8 mouse cellular contexts compared by ENCODE assay signal in genomic region chr8:70862824-70863641, GRCm38 (mm10). TPM values are rescaled to one million over a fixed set of nuclear protein-coding genes. Genes with fewer than 3 reads are reported as not detected.
DNase-seq lines count a peak whose midpoint lies in the region; ATAC-seq and TF ChIP-seq lines count a peak whose summit lies in the region.

TSS of gene Kcnn1 (minus strand) at chr8:70863258.

- WGBS in kidney, embryonic 15.5 days: under 1% methylated on average over 55 of the region's 55 CpGs
- under 1% methylated on average over 55 of the region's 55 CpGs for WGBS in forebrain, embryonic 16.5 days
- under 1% methylated on average over 55 of the region's 55 CpGs for WGBS in intestine, embryonic 16.5 days
- under 1% methylated on average over 53 of the region's 55 CpGs for WGBS in midbrain, embryonic 12.5 days

- no peak for DNase-seq in kidney, adult 9 months
- DNase-seq in MEL (ENCODE audit: low read depth, low spot score): no peak
- no peak for DNase-seq in adrenal gland, adult 8-10 months
- DNase-seq in spleen, adult 12 weeks (ENCODE audit: low spot score): no peak

- H3K36me3 ChIP-seq in kidney, embryonic 15.5 days: peaks cover 7% of the 10 kb centered on the region; the same call in 1 of the 2 replicates
- peaks cover 0 to 2% of the 10 kb centered on the region in 2 experiments; a peak in 1 of 4 replicates for H3K36me3 ChIP-seq in MEL (ENCODE audit: control insufficient read depth in 1 of 2, insufficient read depth in 2 of 2, low read length in 2 of 2)
- 0 out of 2 replicates have a peak, but pooled peaks cover 4% of the 10 kb centered on the region for H3K36me3 ChIP-seq in forebrain, embryonic 16.5 days (ENCODE audit: control insufficient read depth, insufficient read depth)
- H3K36me3 ChIP-seq in intestine, embryonic 16.5 days (ENCODE audit: control insufficient read depth, insufficient read depth, low read length): no peaks in the 10 kb centered on the region
- peaks cover 5% of the 10 kb centered on the region for H3K36me3 ChIP-seq in midbrain, embryonic 12.5 days

- peaks cover 38% of the 10 kb centered on the region for H3K27me3 ChIP-seq in kidney, embryonic 15.5 days
- H3K27me3 ChIP-seq in MEL (ENCODE audit: control insufficient read depth in 1 of 2, insufficient read depth in 2 of 2, low read length in 2 of 2): no peaks in the 10 kb centered on the region
- H3K27me3 ChIP-seq in forebrain, embryonic 16.5 days (replicated peaks; ENCODE audit: control insufficient read depth, insufficient read depth, low read length): no peaks in the 10 kb centered on the region; the same call in 1 of the 2 replicates
- peaks cover 24% of the 10 kb centered on the region for H3K27me3 ChIP-seq in intestine, embryonic 16.5 days (replicated peaks; ENCODE audit: control insufficient read depth, insufficient read depth, low read length)
- H3K27me3 ChIP-seq in midbrain, embryonic 12.5 days: peaks cover 23% of the 10 kb centered on the region

- no peak within 1 kb of the TSS for H3K27ac ChIP-seq in kidney, embryonic 15.5 days
- peak within 1 kb of the TSS; percentile 18; the same call in 1 of the 2 replicates for H3K27ac ChIP-seq in MEL (ENCODE audit: control insufficient read depth, low read depth, low read length)
- peak within 1 kb of the TSS; percentile 96 for H3K27ac ChIP-seq in forebrain, embryonic 16.5 days (ENCODE audit: low read length)
- H3K27ac ChIP-seq in intestine, embryonic 16.5 days (ENCODE audit: low read length): no peak within 1 kb of the TSS
- H3K27ac ChIP-seq in midbrain, embryonic 12.5 days (replicated peaks): peak within 1 kb of the TSS; percentile 97

- ATAC-seq in kidney, embryonic 15.5 days (replicated peaks; ENCODE audit: low FRiP score): no peak
- no peak for ATAC-seq in forebrain, embryonic 16.5 days
- no peak for ATAC-seq in intestine, embryonic 16.5 days
- ATAC-seq in midbrain, embryonic 12.5 days (ENCODE audit: low FRiP score, low read depth): no peak

- peaks cover 61% of the 10 kb centered on the region for H3K4me1 ChIP-seq in kidney, embryonic 15.5 days
- peaks cover 0 to 5% of the 10 kb centered on the region in 2 experiments; a peak in 1 of 4 replicates for H3K4me1 ChIP-seq in MEL (ENCODE audit: control insufficient read depth in 1 of 2, insufficient read depth in 2 of 2, low read length in 2 of 2)
- H3K4me1 ChIP-seq in forebrain, embryonic 16.5 days (replicated peaks; ENCODE audit: control insufficient read depth, insufficient read depth, low read length): peaks cover 40% of the 10 kb centered on the region
- peaks cover 32% of the 10 kb centered on the region for H3K4me1 ChIP-seq in intestine, embryonic 16.5 days (ENCODE audit: control insufficient read depth, insufficient read depth, low read length)
- H3K4me1 ChIP-seq in midbrain, embryonic 12.5 days: peaks cover 72% of the 10 kb centered on the region

- no peaks in the 10 kb centered on the region for H3K9me3 ChIP-seq in kidney, embryonic 15.5 days (replicated peaks)
- no peaks in the 10 kb centered on the region for H3K9me3 ChIP-seq in MEL (replicated peaks; ENCODE audit: insufficient read depth, low read length)
- no peaks in the 10 kb centered on the region for H3K9me3 ChIP-seq in forebrain, embryonic 16.5 days (ENCODE audit: control insufficient read depth, low read length)
- H3K9me3 ChIP-seq in intestine, embryonic 16.5 days (ENCODE audit: control insufficient read depth, low read length): no peaks in the 10 kb centered on the region
- no peaks in the 10 kb centered on the region for H3K9me3 ChIP-seq in midbrain, embryonic 12.5 days

- peak within 1 kb of the TSS; percentile 46 for H3K9ac ChIP-seq in kidney, embryonic 15.5 days
- H3K9ac ChIP-seq in MEL (ENCODE audit: control insufficient read depth, low read depth, low read length, poor library complexity, severe bottlenecking): peak within 1 kb of the TSS; percentile 69
- H3K9ac ChIP-seq in forebrain, embryonic 16.5 days (replicated peaks; ENCODE audit: low read depth, low read length): peak within 1 kb of the TSS; percentile 76
- H3K9ac ChIP-seq in intestine, embryonic 16.5 days (ENCODE audit: low read depth, low read length): peak within 1 kb of the TSS; percentile 59
- peak within 1 kb of the TSS; percentile 79 for H3K9ac ChIP-seq in midbrain, embryonic 12.5 days (replicated peaks)

- no peak for TF ChIP-seq RAD21 in MEL (IDR thresholded peaks at IDR 0.05; ENCODE audit: low read depth, low read length)

- no peak for TF ChIP-seq CTCF in MEL (IDR thresholded peaks at IDR 0.05 in 2 of 3, conservative IDR thresholded peaks at IDR 0.05 in 1 of 3; ENCODE audit: control insufficient read depth in 1 of 3, insufficient read depth in 1 of 3, low read depth in 2 of 3, low read length in 3 of 3, poor library complexity in 1 of 3, severe bottlenecking in 1 of 3)

- no peak for TF ChIP-seq EP300 in MEL (IDR thresholded peaks at IDR 0.05; ENCODE audit: low read depth in 1 of 2, low read length in 2 of 2)

- peak within 1 kb of the TSS; percentile 63 for H3K4me3 ChIP-seq in kidney, embryonic 15.5 days (replicated peaks)
- H3K4me3 ChIP-seq in MEL (ENCODE audit: control insufficient read depth in 1 of 2, insufficient read depth in 1 of 2, low read depth in 2 of 2, low read length in 2 of 2): peak within 1 kb of the TSS; percentile 55 to 57
- H3K4me3 ChIP-seq in forebrain, embryonic 16.5 days (replicated peaks; ENCODE audit: low read length): peak within 1 kb of the TSS; percentile 59
- peak within 1 kb of the TSS; percentile 46 for H3K4me3 ChIP-seq in intestine, embryonic 16.5 days (ENCODE audit: low read length)
- peak within 1 kb of the TSS; percentile 58 for H3K4me3 ChIP-seq in midbrain, embryonic 12.5 days

- no peaks in the 10 kb centered on the region; the same call in 1 of the 2 replicates for H3K79me2 ChIP-seq in MEL (ENCODE audit: control insufficient read depth, insufficient read depth, low read length, poor library complexity)

- no peak for TF ChIP-seq POLR2A in MEL (IDR thresholded peaks at IDR 0.05; ENCODE audit: control insufficient read depth in 1 of 2, insufficient read depth in 1 of 2, low read depth in 1 of 2, low read length in 2 of 2, poor library complexity in 1 of 2)

- peak within 1 kb of the TSS; percentile 90 for H3K4me2 ChIP-seq in kidney, embryonic 15.5 days
- H3K4me2 ChIP-seq in forebrain, embryonic 16.5 days (ENCODE audit: low read length): peak within 1 kb of the TSS; percentile 96
- H3K4me2 ChIP-seq in intestine, embryonic 16.5 days (ENCODE audit: low read depth, low read length): peak within 1 kb of the TSS; percentile 81
- peak within 1 kb of the TSS; percentile 80 for H3K4me2 ChIP-seq in midbrain, embryonic 12.5 days (replicated peaks)

TF ChIP-seq in MEL, 35 proteins besides CTCF, POLR2A, EP300 and RAD21:
- TF ChIP-seq KAT2A (conservative IDR thresholded peaks at IDR 0.05; ENCODE audit: low read depth, low read length) (no peak), GATA1 (IDR thresholded peaks at IDR 0.05; ENCODE audit: low read depth, low read length) (no peak), ELF1 (IDR thresholded peaks at IDR 0.05; ENCODE audit: low read depth, low read length) (no peak), ZKSCAN1 (IDR thresholded peaks at IDR 0.05; ENCODE audit: low read depth, low read length) (no peak), MXI1 (IDR thresholded peaks at IDR 0.05; ENCODE audit: low read depth, low read length) (no peak), HCFC1 (IDR thresholded peaks at IDR 0.05; ENCODE audit: low read depth, low read length) (no peak), SIN3A (IDR thresholded peaks at IDR 0.05; ENCODE audit: low read length) (no peak), USF2 (IDR thresholded peaks at IDR 0.05; ENCODE audit: borderline replicate concordance in 1 of 2, insufficient read depth in 1 of 2, low read depth in 1 of 2, low read length in 2 of 2) (no peak), UBTF (IDR thresholded peaks at IDR 0.05; ENCODE audit: borderline replicate concordance, insufficient read depth, low read depth, low read length) (no peak), NRF1 (IDR thresholded peaks at IDR 0.05; ENCODE audit: insufficient read depth, low read depth, low read length, poor library complexity, severe bottlenecking) (no peak)
TF ChIP-seq in MEL: peak in this region for 0.

RNA-seq across cellular contexts. Expression of gene Kcnn1, which starts in this region (rescaled TPM):
- polyA plus RNA-seq in kidney, embryonic 15.5 days (2015; fragmentation: Nextera tagmentation; extraction: Ambion mirVana): 2.6 and 2.9 TPM in 2 replicates
- 7.3 and 8.9 TPM in 2 replicates for total RNA-seq in MEL (2012; rRNA removed)
- 10 to 100 TPM in 1 of 2 experiments, not detected in 1; 10.7 TPM for polyA plus RNA-seq in MEL (2012; ENCODE audit: insufficient read depth in 1 of 2, insufficient read length in 2 of 2, low read depth in 1 of 2, low replicate concordance in 2 of 2, missing spikeins in 1 of 2)
- 11.2 and 13.4 TPM in 2 replicates for polyA plus RNA-seq in forebrain, embryonic 16.5 days (2015; fragmentation: Nextera tagmentation; extraction: Ambion mirVana)
- 1.0 and 1.2 TPM in 2 replicates for polyA plus RNA-seq in intestine, embryonic 16.5 days (2015; fragmentation: Nextera tagmentation; extraction: Ambion mirVana)
- polyA plus RNA-seq in midbrain, embryonic 12.5 days (2016; fragmentation: Nextera tagmentation; extraction: Ambion mirVana): 27.4 TPM in 2 replicates
- total RNA-seq in adrenal gland, adult 8-10 months (2022): 1 to 10 TPM; 4.2 to 4.7 (median 4.4) TPM

Comparison
In these comparisons a context has a peak if more than half of its experiments do, and no peak if none do; other contexts are left out.
1. H3K27ac ChIP-seq: peak in MEL (single experiment), forebrain, embryonic 16.5 days (single experiment) and midbrain, embryonic 12.5 days (single experiment); none in kidney, embryonic 15.5 days (single experiment) and intestine, embryonic 16.5 days (single experiment).
2. Peak in every context shown above with its lines, with median percentiles within 50 percentile points of each other: H3K4me2 ChIP-seq, H3K4me3 ChIP-seq and H3K9ac ChIP-seq.